ENCODE assay signal across 8 mouse cellular contexts in the genomic region with DNA sequence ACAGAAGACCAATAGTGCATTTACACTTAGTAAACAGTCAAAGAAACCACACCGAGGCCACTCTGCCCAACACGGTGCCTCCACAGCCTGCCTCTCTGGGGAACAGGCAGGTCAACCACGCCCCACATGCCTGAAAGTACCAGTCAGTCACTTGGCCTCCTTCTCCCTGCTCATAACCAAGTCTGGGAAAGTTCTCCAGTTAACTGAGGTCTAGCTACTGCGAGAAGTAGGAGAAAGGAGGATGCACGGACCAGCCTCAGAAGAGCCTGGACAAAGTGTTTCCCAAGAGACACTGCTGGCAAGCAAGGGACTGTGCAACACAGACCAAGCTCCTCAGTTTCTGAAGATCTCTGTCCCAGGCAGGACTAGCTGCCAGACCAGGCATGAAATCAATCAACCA. TPM values are rescaled to one million over a fixed set of nuclear protein-coding genes. Genes with fewer than 3 reads are reported as not detected.
A peak's percentile ranks its signal among the peaks of the same experiment; 100 is the strongest.
DNase-seq lines count a peak whose midpoint lies in the region; ATAC-seq and TF ChIP-seq lines count a peak whose summit lies in the region.

No protein-coding gene starts in this region.

- H3K36me3 ChIP-seq in embryonic facial prominence, embryonic 11.5 days (replicated peaks; ENCODE audit: control insufficient read depth, insufficient read depth, low read depth, low read length): no peaks in the 10 kb centered on the region
- H3K36me3 ChIP-seq in heart, postnatal 0 days (replicated peaks; ENCODE audit: control insufficient read depth, insufficient read depth, low read length): 0 out of 2 replicates have a peak, but pooled peaks cover 6% of the 10 kb centered on the region
- no peaks in the 10 kb centered on the region for H3K36me3 ChIP-seq in midbrain, embryonic 12.5 days

- TF ChIP-seq EP300 in heart, postnatal 0 days (IDR thresholded peaks at IDR 0.05; ENCODE audit: low read depth): no peak

- intact Hi-C loops in left cerebral cortex, adult 2 months (cut with DNase I): no loop called here

- H3K27me3 ChIP-seq in embryonic facial prominence, embryonic 11.5 days (ENCODE audit: control insufficient read depth, insufficient read depth, low read length): no peaks in the 10 kb centered on the region
- no peaks in the 10 kb centered on the region for H3K27me3 ChIP-seq in heart, postnatal 0 days (ENCODE audit: control insufficient read depth, insufficient read depth, low read length)
- H3K27me3 ChIP-seq in midbrain, embryonic 12.5 days: no peaks in the 10 kb centered on the region

- H3K4me1 ChIP-seq in embryonic facial prominence, embryonic 11.5 days (ENCODE audit: control insufficient read depth, insufficient read depth, low read length): peaks cover 8% of the 10 kb centered on the region
- H3K4me1 ChIP-seq in heart, postnatal 0 days (ENCODE audit: control insufficient read depth, insufficient read depth): peaks cover 53% of the 10 kb centered on the region
- H3K4me1 ChIP-seq in midbrain, embryonic 12.5 days: peaks cover 37% of the 10 kb centered on the region

- DNase-seq in left cerebral cortex, adult 2 months (ENCODE audit: extremely low spot score in 1 of 2, low spot score in 2 of 2): no peak
- DNase-seq in left cerebral cortex, adult 9 months (ENCODE audit: low spot score in 2 of 2): no peak
- DNase-seq in embryonic facial prominence, embryonic 11.5 days (ENCODE audit: low spot score): no peak
- DNase-seq in heart, postnatal 0 days (ENCODE audit: low spot score): no peak
- DNase-seq in kidney, postnatal 36 days: peak; percentile 63 to 71
- no peak for DNase-seq in left cerebral cortex, adult 8-10 months (ENCODE audit: low spot score in 2 of 2)
- DNase-seq in right cerebral cortex, postnatal 25 days: no peak

- peak overlapping the region; percentile 96 for H3K4me3 ChIP-seq in left cerebral cortex, adult 2 months
- peak overlapping the region; percentile 11; the same call in 1 of the 2 replicates for H3K4me3 ChIP-seq in embryonic facial prominence, embryonic 11.5 days (ENCODE audit: low read depth, low read length)
- peak overlapping the region; percentile 95; the same call in 1 of the 2 replicates for H3K4me3 ChIP-seq in heart, postnatal 0 days (ENCODE audit: low read depth, low read length)
- H3K4me3 ChIP-seq in midbrain, embryonic 12.5 days: peak overlapping the region; percentile 93; the same call in 1 of the 2 replicates

- no peak for TF ChIP-seq CTCF in left cerebral cortex, adult 2 months (IDR thresholded peaks at IDR 0.05)
- TF ChIP-seq CTCF in heart, postnatal 0 days (IDR thresholded peaks at IDR 0.05; ENCODE audit: low read depth): no peak

- H3K9ac ChIP-seq in embryonic facial prominence, embryonic 11.5 days (replicated peaks; ENCODE audit: low read length): peak overlapping the region; percentile 22; the same call in 1 of the 2 replicates
- H3K9ac ChIP-seq in heart, postnatal 0 days (replicated peaks; ENCODE audit: low read depth, low read length): no peak overlapping the region
- H3K9ac ChIP-seq in midbrain, embryonic 12.5 days (replicated peaks): peak overlapping the region; percentile 98; the same call in 1 of the 2 replicates

- ATAC-seq in embryonic facial prominence, embryonic 11.5 days (replicated peaks; ENCODE audit: insufficient number of reproducible peaks, low FRiP score, low TSS enrichment, low read depth): no peak
- no peak for ATAC-seq in heart, postnatal 0 days (ENCODE audit: insufficient read depth, low read depth)
- ATAC-seq in midbrain, embryonic 12.5 days (ENCODE audit: low FRiP score, low read depth): no peak

- no peaks in the 10 kb centered on the region for H3K9me3 ChIP-seq in embryonic facial prominence, embryonic 11.5 days (replicated peaks; ENCODE audit: control insufficient read depth, low read length)
- no peaks in the 10 kb centered on the region for H3K9me3 ChIP-seq in heart, postnatal 0 days (replicated peaks; ENCODE audit: control insufficient read depth, low read length)
- no peaks in the 10 kb centered on the region for H3K9me3 ChIP-seq in midbrain, embryonic 12.5 days

- H3K27ac ChIP-seq in left cerebral cortex, adult 2 months: no peak overlapping the region
- no peak overlapping the region for H3K27ac ChIP-seq in embryonic facial prominence, embryonic 11.5 days (replicated peaks; ENCODE audit: low read depth, low read length)
- no peak overlapping the region for H3K27ac ChIP-seq in heart, postnatal 0 days (ENCODE audit: low read depth)
- H3K27ac ChIP-seq in midbrain, embryonic 12.5 days (replicated peaks): no peak overlapping the region

- WGBS in embryonic facial prominence, embryonic 11.5 days: 64% methylated on average over 5 of the region's 5 CpGs
- WGBS in heart, postnatal 0 days: 23% methylated on average over 5 of the region's 5 CpGs
- WGBS in midbrain, embryonic 12.5 days: 64% methylated on average over 5 of the region's 5 CpGs

- peak overlapping the region; percentile 3 for H3K4me2 ChIP-seq in embryonic facial prominence, embryonic 11.5 days (ENCODE audit: low read depth, low read length)
- H3K4me2 ChIP-seq in heart, postnatal 0 days (ENCODE audit: low read depth, low read length): peak overlapping the region; percentile 89
- H3K4me2 ChIP-seq in midbrain, embryonic 12.5 days (replicated peaks): peak overlapping the region; percentile 86

RNA-seq across cellular contexts. Expression of gene Mark2, which starts 2.6 kb away (rescaled TPM):
- 100 to 1,000 TPM; 133 to 148 TPM for total RNA-seq in left cerebral cortex, adult 2 months (2021)
- 32.4 and 39.4 TPM in 2 replicates for polyA plus RNA-seq in embryonic facial prominence, embryonic 11.5 days (2014; fragmentation: Nextera tagmentation; extraction: Ambion mirVana)
- total RNA-seq in heart, postnatal 0 days (2014; rRNA removed; ENCODE audit: low replicate concordance): 33.6 and 35.2 TPM in 2 replicates
- 17.8 and 19.3 TPM in 2 replicates for polyA plus RNA-seq in heart, postnatal 0 days (2015; fragmentation: Nextera tagmentation; extraction: Ambion mirVana)
- polyA plus RNA-seq in midbrain, embryonic 12.5 days (2016; fragmentation: Nextera tagmentation; extraction: Ambion mirVana): 63.8 and 68.6 TPM in 2 replicates
- total RNA-seq in left cerebral cortex, adult 8-10 months (2022): 100 to 1,000 TPM; 126 to 144 (median 137) TPM

RNA-seq across cellular contexts. Expression of gene Spindoc, which starts 43.8 kb away (rescaled TPM):
- total RNA-seq in left cerebral cortex, adult 2 months (2021): 10 to 100 TPM; 27.9 to 28.0 TPM
- 22.4 and 24.8 TPM in 2 replicates for polyA plus RNA-seq in embryonic facial prominence, embryonic 11.5 days (2014; fragmentation: Nextera tagmentation; extraction: Ambion mirVana)
- total RNA-seq in heart, postnatal 0 days (2014; rRNA removed; ENCODE audit: low replicate concordance): 22.0 and 38.7 TPM in 2 replicates
- 11.7 and 13.7 TPM in 2 replicates for polyA plus RNA-seq in heart, postnatal 0 days (2015; fragmentation: Nextera tagmentation; extraction: Ambion mirVana)
- 44.0 and 48.3 TPM in 2 replicates for polyA plus RNA-seq in midbrain, embryonic 12.5 days (2016; fragmentation: Nextera tagmentation; extraction: Ambion mirVana)
- total RNA-seq in left cerebral cortex, adult 8-10 months (2022): 10 to 100 TPM; 21.8 to 27.1 (median 25.3) TPM

Comparison
In these comparisons a context has a peak if more than half of its experiments do, and no peak if none do; other contexts are left out.
1. DNase-seq: peak in kidney, postnatal 36 days (2 of 2); none in left cerebral cortex, adult 2 months (0 of 2), left cerebral cortex, adult 9 months (0 of 2), embryonic facial prominence, embryonic 11.5 days (single experiment), heart, postnatal 0 days (single experiment), left cerebral cortex, adult 8-10 months (0 of 2) and right cerebral cortex, postnatal 25 days (single experiment).
2. H3K4me3 ChIP-seq: peak in every context shown above with its lines; median percentile 96 in left cerebral cortex, adult 2 months; 95 in heart, postnatal 0 days; 93 in midbrain, embryonic 12.5 days; 11 in embryonic facial prominence, embryonic 11.5 days.
3. H3K4me2 ChIP-seq: peak in every context shown above with its lines; median percentile 89 in heart, postnatal 0 days; 86 in midbrain, embryonic 12.5 days; 3 in embryonic facial prominence, embryonic 11.5 days.